Mouse (Mus musculus) fibroblast of lung, adult 2 months (primary cell): ENCODE results near the gene Tmem79.
"Not testable (repeated sequence)": the region's sequence is repeated elsewhere in the genome, so short reads cannot be mapped to it uniquely, and the experiment has no call there.

Experiments
- DNase-seq: peaks from one replicate; pipeline ENCODE4 v3.0.0-alpha.2; 2011; ENCODE audit warnings: low read depth

The Tmem79 gene

DNA sequence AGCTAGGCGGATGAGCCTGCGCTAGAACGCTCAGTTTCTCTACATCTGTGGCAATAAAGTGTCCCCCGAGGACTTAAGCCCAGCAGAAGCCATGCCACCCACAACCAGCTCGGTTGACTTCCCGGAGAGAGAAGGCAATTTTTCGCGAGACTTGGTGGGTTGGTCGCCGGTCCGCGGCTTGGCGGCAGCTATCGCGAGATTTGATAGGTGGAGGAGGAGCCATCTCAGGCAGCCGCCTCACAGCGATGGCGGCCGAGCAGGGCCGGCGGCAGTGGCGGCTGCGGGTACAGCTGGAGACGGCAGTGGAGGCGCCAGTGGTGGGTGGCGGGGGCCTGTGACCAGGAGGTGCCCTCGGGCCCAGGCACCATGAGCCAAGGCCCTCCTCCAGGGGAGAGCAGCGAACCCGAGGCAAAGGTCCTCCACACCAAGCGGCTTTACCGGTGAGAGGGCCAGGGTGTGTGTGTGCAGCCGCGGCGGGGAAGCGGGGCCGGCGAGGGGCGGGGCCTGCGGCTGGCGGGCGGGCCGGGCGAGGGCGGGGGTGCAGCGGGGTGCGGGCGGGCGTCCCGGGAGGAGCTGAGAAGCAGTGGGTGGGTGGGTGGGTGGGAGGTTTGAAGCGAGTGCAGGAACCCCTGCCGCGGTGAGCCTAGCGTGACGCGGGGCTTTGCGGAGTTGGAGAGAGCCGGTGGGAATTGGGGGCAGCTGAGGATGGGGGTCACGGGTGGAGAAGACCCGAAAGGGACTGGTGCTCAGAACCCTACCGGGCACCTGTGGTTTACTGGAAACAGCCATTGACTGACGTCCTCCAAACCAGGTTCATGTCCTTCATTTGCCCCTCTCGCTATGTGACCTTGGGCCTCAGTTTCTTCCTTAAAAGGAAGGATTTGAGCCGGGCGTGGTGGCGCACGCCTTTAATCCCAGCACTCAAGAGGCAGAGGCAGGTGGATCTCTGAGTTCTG is at the start of gene Tmem79, which contains the start of gene Smg5:
Gene Tmem79 (minus strand): TSS at position 91 of the 956 bp plus-strand sequence.
Gene Smg5 (plus strand): TSS at position 203 of the 956 bp plus-strand sequence.
- DNase-seq = peak; percentile 93

- DNase-seq = no peak
These were observed 48.4 kb upstream of the Tmem79 start, which contains the start of gene Bglap for GRCm38 (mm10) chr3:88384364-88384763. Bglap (minus strand) TSS chr3:88384464.

DNA sequence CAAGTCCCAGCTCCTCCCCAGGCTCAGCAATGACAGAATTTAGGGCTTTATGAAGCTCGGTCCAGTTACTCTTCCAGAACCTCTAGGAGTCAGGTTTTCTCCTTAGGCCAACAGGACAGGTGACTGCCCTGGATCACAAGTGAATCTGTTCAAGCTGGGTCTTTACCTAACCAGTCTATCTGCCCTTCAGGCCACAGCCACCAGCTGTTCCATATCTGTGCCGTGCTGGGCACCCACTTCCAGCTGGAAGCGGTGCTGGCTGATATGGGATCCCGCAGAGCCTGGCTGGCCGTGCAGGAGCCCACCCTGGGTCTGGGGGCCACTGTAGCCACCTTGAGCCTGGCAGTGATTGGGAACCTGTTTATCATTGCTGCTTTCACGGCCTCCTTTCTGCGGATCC is 46.4 kb upstream of the Tmem79 start:
- DNase-seq = not testable (repeated sequence)

DNA sequence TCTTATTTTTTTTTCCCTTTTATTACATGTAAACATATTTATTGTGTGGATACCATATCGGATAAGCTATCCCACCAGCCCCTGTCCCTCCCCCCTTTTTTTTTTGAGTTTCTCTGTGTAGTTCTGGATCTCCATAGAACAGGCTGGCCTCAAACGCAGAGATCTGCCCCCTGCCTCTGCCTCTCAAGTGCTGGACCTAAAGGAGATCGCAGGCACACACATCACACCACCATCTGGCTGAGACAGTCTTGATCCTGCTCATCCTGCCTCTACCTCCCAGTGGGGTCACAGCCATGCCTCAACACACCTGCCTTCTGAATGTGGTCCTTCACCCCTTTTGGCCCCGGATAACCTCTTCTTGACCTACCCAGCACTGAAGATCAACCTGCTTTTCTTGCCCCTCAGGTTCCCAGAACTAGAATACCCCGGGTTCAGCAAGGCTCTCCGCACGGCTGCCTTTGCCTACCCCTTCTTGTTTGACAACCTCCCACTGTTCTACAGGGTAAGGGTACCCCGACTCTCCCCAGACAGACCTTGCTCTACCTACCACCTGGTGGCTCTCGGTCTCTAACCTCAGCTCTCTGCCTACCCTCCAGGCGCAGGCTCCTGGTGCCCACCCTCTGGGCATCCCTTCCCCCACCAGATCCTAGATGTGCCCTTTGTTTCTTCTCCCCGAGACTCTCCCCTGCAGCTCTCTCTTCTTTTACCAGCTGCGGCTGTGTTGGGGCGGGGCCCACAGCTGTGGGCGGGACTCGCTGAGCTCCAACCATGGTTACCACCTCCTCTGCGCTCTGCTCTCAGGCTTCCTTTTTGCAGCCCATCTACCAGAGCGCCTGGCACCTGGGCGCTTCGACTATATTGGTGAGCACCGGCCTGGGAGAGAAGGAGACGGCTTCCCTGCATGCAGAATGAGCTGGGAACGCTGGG is 45.7 kb upstream of the Tmem79 start:
- DNase-seq = not testable (repeated sequence)

- DNase-seq = not testable (repeated sequence)
These were observed 42.7 kb upstream of the Tmem79 start, which contains the start of gene Bglap2 for GRCm38 (mm10) chr3:88378599-88378998. Bglap2 (minus strand) TSS chr3:88378699.

GRCm38 (mm10) chr3:88376644-88377043 is 40.7 kb upstream of the Tmem79 start:
- DNase-seq = not testable (repeated sequence)

DNA sequence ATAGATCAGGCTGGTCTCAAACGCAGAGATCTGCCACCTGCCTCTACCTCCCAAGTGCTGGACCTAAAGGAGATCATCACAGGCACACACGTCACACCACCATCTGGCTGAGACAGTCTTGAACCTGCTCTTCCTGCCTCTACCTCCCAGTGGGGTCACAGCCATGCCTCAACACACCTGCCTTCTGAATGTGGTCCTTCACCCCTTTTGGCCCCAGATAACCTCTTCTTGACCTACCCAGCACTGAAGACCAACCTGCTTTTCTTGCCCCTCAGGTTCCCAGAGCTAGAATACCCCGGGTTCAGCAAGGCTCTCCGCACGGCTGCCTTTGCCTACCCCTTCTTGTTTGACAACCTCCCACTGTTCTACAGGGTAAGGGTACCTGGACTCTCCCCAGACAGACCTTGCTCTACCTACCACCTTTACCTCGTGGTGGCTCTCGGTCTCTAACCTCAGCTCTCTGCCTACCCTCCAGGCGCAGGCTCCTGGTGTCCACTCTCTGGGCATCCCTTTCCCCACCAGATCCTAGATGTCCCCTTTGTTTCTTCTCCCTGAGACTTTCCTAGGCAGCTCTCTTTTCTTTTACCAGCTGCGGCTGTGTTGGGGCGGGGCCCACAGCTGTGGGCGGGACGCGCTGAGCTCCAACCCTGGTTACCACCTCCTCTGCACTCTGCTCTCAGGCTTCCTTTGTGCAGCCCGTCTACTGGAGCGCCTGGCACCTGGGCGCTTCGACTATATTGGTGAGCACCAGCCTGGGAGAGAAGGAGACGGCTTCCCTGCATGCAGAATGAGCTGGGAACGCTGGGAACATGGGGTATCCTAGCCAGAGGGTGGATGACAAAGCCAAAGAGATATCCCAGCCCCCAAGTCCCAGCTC is 40.0 kb upstream of the Tmem79 start:
- DNase-seq = not testable (repeated sequence)

DNA sequence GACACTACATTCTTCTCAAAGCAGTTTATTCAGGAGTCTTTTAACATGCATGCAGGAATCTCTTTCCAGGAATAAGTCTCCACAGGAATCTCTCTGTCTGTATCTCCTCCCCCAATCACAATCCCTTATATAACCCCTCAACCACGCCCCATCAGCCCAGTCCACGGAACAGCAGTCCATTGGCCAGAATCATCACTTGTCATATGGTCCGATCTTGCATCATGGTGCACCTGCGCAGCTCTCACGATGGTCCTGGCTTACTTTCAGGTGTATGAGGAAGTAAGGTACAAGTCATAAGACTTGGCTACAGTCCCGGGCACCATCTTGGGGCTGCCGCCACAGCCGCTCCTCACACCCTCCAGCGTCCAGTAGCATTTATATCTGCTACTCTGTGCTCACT is 36.7 kb upstream of the Tmem79 start, which contains the start of gene Bglap3:
Gene Bglap3 (minus strand): TSS at position 101 of the 400 bp plus-strand sequence.
- DNase-seq = not testable (repeated sequence)

GRCm38 (mm10) chr3:88368511-88368910 is 32.6 kb upstream of the Tmem79 start:
- DNase-seq = not testable (repeated sequence)

DNA sequence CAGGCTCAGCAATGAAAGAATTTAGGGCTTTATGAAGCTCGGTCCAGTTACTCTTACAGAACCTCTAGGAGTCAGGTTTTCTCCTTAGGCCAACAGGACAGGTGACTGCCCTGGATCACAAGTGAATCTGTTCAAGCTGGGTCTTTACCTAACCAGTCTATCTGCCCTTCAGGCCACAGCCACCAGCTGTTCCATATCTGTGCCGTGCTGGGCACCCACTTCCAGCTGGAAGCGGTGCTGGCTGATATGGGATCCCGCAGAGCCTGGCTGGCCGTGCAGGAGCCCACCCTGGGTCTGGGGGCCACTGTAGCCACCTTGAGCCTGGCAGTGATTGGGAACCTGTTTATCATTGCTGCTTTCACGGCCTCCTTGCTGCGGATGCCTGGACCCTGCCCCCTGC is 31.6 kb upstream of the Tmem79 start:
- DNase-seq = not testable (repeated sequence)

GRCm38 (mm10) chr3:88366830-88367428 is 31.0 kb upstream of the Tmem79 start:
- not testable (repeated sequence) for DNase-seq

DNA sequence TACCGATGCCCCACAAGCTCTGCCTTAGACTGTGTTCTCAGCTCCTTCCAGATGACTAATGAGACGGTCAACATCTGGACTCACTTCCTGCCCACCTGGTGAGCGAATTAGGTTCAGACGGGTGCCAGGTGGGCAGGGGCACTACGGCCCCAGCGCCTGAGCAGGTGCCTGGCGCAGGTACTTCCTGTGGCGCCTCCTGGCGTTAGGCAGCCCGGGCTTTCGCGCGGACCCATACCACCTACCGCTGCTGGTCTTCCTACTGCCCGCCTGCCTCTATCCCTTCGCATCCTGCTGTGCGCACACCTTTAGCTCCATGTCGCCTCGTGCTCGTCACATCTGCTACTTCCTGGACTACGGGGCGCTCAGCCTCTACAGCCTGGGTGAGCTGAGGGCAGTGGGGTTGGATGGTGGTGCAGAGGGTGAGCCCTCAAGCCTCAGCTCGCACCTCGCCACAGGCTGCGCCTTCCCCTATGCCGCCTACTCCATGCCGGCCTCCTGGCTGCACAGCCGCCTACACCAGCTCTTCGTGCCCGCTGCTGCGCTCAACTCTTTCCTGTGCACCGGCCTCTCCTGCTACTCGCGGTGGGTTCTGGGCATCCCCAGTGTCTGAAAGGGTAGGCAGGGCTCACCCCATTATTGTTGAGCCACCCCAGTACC is 29.9 kb upstream of the Tmem79 start:
- DNase-seq = no peak

DNA sequence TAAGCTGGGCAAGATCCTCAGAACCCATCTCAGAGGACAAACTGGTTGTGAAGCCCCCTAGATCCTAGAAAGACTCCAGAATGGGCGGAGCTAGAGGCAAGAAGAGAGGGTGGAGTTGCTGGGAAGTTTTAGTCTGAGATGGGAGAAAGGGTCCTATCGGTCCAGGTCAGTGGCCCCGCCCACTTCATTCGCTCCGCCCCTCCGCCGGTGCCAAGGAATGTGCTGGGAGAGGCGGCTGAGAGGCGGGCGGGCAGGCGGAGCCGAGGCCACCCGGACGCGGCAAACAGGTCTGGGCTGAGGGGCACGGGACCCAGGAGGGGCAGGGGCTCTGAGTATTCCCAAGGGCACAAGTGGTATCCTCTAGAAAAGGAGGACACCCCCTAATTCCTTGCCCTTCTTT is 28.4 kb upstream of the Tmem79 start, which contains the start of gene Paqr6:
Gene Paqr6 (plus strand): TSS at position 248 of the 400 bp plus-strand sequence.
- no peak for DNase-seq

- peak; percentile 77 for DNase-seq
These were observed 27.8 kb upstream of the Tmem79 start for GRCm38 (mm10) chr3:88363700-88364099.

GRCm38 (mm10) chr3:88361612-88362313 is 25.8 kb upstream of the Tmem79 start:
- no peak for DNase-seq

DNA sequence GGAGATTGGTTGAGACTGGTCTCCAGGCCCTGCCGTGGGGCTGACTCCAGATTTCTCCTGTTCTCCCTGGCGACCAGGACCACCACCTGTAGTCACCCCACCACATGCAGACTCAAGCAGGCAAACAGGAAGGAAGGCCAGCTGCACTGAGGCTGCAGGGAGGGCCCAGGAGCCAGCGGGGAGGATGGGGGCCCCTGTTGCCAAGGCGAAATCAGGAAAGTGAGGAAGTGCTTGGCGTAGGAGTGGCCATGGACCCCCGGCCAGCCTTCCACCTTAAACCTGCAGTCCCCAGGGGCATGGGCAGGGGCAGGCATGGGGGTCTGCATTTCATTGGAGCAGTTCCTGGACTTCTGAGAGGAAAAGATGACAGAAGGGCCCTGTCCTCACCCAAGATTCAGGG is 25.1 kb upstream of the Tmem79 start:
- DNase-seq = no peak

DNA sequence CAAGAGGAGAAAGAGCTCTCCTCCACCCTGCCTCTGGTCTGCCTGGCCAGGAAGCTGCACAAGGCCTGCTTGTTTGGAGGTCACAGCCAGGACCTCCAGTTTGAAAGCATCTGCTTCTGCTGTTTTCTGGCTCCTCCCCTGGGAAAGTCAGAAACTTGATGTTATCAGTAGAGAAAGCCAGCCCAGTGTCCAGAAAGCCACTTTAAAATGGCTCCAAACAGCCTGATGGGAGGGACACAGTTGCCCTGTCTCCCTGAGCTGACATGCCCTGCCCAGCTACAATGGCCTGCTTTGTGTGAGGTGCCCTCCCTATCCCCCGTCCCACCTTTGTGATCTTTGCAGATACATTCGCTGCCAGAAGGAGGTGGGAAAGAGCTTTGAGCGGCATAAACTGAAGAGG is 24.0 kb upstream of the Tmem79 start:
- DNase-seq = no peak

GRCm38 (mm10) chr3:88359584-88359983 is 23.6 kb upstream of the Tmem79 start:
- no peak for DNase-seq
